Mouse (Mus musculus): ENCODE data around the gene Jup. TPM values are rescaled to one million over a fixed set of nuclear protein-coding genes. Genes with fewer than 3 reads are reported as not detected.

Jup gene
- total RNA-seq, 2 experiments from 2014 or later: 33.2 to 36.2 TPM

DNA sequence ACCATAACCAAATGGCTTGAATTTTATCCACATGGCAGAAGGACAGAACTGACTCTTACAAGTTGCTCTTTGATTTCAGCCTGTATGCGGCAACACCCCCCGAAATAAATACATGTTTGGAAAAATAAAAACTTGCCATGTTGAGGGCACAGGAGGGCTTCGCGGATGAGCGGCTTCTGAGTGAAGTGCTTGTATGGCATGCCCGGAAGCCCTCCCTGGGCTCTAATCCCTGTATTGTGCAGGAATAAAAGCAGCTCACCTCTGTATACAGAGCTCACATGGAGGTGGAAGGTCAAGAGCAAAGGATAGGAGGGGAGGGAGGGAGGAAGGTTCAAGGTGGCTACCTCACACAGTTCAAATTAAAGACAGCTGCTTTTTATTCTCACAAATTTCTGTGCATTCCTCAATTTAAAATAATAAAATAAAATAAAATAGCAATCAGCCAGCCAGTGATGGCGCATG is 5.6 kb downstream of the Jup start:
- no peak for DNase-seq (ENCODE audit: extremely low spot score in 1 of 2, low spot score in 1 of 2)

DNA sequence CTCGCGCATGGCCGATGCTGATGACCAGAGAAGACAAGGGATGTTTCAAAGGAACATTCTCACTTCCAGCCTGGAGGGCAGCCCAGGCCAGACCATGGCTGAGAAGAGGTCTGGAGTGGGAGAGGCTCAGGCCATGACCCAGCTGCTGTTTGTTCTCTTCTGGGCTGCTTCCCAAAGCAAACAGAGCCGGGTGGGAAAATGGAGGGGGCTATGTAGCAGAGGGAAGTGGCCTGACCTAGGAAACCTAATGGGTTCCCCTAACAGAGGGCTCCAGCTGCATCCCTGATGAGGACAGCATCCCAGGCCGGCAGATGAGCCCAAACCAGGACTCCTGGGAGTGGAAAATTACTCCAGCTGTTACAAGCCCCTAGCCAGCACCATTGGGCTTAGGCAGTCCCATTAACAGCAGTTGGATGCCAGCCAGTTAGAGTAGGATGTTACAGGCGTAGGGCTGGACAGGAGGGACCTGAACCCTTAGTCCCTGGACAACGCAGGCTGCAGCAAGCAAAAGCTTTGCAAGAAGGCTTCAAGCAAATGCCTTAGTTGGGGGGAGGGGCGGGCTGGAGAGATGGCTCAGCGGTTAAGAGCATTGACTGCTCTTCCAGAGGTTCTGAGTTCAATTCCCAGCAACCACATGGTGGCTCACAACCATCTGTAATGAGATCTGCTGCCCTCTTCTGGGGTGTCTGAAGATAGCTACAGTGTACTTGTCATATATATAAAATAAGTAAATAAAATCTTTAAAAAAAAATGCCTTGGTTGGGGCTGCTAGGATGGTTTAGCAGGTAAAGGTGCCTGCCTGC is 6.3 kb downstream of the Jup start:
- DNase-seq (ENCODE audit: extremely low spot score in 1 of 2, low spot score in 1 of 2): no peak

DNA sequence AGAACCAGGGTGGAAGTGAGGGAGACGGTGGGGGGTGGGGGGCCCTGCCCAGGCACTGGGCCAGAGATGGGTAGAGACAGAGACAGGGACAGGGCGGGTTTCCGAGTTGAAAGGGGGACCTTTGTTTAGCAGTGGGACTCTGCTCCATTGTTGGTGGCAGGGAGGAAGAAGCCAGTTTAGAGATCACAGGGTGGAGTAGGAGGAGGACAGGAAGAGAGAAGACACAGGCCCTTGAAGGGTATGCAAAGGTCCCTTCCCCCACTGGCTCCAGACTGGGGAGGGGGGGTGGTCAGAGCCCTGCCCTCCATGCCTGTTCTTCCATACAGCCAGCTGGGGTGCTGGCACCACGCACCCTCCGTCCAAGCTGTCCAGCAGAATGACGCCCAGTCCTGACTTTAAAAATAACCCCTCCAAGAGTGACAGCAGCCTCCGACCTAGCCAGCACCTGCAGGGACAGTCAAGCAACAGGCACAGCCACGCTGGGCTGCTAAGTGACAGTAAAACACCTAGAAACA is 7.6 kb downstream of the Jup start:
- DNase-seq (ENCODE audit: extremely low spot score in 1 of 2, low spot score in 1 of 2): no peak

DNA sequence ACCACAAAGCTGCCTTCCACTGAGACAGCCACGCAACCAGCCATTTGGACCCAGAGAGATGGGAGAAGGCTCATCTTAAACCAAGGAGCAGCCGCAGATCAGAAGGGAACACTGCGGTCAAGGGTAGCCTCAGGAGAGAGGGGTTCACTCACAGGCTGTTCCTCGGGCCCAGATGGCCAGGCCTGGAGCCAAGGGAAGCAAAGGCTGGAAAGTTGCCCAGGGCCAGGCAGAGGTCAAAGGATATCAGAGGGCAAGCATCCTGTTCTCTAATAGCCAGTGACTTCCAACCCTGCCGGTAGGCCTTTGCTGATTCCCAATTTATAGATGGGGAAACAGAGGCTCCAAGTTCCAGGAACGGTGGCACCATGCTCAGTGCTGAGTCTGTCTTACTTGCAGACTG is 9.0 kb downstream of the Jup start:
- no peak for DNase-seq (ENCODE audit: extremely low spot score in 1 of 2, low spot score in 1 of 2)

DNA sequence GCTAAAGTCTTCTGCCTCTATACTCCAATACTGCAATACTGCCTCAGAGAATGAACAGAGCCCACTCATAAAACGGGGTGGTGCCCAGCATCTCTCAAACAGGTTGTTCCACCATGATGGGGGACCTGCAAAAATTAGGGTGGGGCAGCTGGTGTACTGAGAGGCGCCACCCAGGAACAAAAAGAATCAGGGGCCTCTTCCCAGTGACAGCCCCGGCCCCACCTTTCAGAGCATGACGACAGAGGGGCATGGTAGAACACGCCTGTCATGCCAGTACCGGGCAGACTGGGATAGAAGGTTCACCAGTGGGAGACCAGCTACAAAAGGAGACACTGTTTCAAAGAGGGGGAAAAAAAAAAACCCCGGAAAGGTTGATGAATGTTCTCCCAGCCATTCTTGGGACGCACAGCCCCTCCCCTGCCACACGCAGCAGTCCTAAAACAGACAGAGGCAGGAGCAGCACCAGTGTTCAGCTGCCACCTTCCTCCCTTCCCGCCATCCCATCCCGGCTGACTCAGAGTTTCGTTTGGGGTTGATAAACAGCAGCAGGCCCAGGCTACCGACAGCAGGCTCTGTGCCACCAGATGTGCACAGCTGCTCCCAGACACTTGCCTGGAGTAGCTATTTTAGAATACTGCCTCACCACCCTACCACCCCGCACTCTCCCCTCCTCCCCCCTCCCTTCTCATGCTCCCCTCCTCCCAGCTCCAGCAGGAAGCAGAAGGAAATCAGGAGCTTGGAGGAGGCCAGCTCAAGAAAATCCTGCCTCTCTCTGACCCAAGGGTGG is 9.8 kb downstream of the Jup start:
- DNase-seq (ENCODE audit: extremely low spot score in 1 of 2, low spot score in 1 of 2): no peak

DNA sequence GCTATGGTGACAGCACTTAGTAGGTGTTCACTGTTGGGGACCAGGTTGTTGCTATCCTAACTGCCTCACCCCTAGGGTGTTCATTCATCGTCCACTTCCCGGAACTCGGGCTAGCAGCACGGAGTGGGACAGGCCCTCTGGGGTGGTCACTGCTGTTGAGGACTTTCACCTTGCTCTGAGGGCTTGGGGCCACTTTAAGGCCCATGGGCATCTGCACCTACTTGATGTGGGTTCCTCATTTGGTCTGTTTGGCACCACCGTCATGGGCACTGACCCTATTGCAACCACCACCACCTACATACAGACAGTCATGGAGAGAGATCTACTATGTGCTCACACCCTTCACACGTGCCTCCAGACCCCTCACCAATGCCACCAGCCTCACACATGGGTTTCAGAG is 10.5 kb downstream of the Jup start:
- no peak for DNase-seq (ENCODE audit: extremely low spot score in 1 of 2, low spot score in 1 of 2)

DNA sequence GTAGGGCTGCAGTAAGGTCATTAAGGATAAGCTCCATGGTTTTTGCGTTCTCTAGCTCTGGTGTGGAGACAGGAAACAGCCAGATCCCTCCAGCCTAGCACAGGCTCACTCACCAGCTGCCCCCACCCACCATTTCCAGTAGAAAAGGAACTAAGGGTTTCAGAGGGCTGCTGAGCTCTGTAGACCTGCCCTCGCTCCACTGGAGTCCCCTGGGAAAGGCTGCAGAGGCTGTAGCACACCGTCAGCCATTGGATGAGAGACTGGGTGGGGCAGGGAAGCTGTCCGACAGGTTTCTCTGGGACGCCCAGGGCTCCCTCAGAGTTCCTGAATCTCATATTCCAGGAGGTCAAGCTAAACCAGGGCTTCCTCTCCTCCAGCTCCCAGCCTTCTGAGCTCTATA is 11.0 kb downstream of the Jup start:
- no peak for DNase-seq (ENCODE audit: extremely low spot score in 1 of 2, low spot score in 1 of 2)

DNA sequence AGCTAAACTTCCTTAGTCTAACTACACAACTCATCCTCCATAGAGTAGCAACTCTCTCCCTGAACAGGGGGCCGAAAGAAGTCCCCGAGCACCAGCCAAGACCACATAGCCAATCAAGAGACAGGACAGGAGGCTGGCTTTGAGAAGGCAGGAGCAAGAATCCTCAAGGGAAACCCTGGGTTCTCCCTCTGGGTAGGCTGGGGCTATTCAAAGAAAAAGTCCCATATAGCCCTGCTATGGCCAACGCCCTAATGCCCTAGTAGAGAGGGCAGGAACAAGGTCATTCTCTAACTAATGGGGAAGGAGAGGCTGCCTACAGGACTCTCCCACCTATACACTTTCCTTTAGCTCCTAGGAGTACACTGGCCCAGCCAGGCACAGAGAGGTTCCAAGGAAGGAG is 12.5 kb downstream of the Jup start:
- no peak for DNase-seq (ENCODE audit: extremely low spot score in 1 of 2, low spot score in 1 of 2)

DNA sequence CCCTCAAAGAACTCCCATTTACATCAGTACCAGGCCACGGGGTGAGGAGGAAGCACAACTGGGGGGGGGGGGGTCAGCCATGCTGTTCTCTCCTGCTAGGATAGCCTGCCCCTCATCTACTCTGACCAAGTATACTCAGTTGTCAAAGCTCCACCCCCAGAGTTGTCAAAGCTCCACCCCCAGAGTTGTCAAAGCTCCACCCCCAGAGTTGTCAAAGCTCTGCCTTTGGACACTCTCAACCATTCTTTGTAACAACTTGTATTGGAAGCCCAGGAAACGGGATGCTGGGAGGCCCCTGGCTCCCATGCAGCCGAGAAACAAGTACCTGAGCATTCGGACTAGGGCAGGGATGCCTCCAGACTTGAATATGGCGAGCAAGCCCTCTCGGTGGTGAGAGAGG is 14.9 kb downstream of the Jup start:
- no peak for DNase-seq (ENCODE audit: extremely low spot score in 1 of 2, low spot score in 1 of 2)

DNA sequence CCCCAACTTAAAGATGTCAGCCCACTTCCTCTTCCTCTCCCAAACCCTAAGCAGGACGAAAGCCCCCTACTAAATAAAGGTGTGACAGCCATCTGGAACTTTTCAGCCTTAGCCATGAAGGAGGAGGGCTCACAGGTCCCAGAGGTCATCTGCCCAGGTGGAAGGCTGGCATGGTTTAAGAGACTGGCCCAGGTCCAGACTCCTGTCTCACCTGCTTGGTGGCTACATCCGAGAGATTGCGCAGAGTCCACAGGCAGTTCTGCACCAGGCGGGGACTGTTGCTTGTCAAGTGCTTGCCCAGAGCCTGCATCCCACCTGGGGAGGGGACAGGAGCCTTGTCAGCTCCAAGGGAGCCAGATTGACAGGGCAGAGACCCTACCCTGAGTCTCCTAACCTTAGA is 18.3 kb downstream of the Jup start:
- no peak for DNase-seq (ENCODE audit: extremely low spot score in 1 of 2, low spot score in 1 of 2)

DNA sequence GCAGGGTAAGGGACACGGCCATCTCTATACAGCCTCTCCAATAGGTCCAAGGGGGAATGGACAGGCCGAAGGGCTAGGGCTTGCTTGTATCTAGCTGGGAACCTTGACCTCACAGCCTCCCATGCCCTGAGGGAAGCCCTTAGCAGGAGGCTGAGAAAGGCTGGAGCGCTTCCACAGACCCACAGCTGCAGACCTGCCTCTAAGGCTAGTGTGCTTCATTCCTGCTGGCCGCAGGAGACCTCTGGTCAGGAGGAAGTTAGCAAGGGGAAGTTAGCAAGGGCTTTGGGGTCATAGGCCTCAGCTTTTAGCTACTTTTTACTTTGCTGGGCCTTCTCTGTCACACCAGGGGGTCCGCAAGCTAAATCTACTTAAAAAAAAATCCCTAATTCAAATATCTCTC is 19.1 kb downstream of the Jup start:
- DNase-seq (ENCODE audit: extremely low spot score in 1 of 2, low spot score in 1 of 2): no peak

DNA sequence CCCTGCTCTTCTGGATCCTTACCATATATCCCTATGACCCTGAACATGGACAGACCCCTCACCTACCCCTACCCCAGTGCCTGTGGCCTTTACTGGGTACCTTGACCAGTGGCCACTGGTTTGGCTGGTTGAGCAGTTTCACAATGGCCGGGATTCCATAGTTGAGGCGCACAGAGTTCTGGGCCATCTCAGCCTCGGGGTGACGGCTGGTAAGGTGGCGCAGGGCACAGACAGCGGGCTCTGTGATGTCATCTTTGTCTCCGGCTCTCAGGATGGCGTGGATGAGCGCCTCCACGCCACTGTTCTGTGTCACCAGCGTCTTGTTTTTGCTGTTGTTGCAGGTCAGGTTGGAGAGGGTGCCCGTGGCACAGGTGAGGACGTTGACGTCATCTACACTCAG is 19.6 kb downstream of the Jup start:
- DNase-seq (ENCODE audit: extremely low spot score in 1 of 2, low spot score in 1 of 2): no peak

DNA sequence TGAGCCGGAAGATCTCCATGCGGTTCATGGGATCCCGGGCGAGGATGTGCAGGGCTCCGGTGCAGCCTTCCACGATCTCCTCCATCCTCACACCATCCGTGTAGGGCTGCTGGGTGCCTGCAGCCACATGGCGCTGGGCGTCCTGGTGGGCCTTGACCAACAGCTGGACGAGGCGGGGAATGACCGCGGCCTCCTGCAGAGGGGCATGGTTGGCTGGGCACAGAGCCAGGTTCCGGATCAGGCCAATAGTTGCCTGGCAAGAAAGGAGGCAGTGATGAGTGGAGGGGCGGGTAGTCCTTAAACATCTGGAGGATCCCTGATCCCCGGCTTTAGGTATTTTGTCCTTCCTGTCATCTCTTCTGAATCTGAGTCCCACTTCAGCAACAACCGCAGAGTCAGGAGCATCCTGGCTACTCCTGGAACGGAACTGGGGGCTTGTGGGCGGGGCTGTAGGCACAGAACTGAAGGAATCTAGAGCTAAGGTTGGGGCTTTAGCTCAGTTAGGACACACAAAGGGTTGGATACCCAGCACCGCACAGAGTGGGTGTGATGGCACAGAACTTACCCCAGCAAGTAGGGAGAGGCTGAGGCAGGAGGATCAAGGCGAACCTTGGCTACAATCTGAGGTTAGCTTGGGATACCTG is 20.7 kb downstream of the Jup start:
- DNase-seq (ENCODE audit: extremely low spot score in 1 of 2, low spot score in 1 of 2): no peak

DNA sequence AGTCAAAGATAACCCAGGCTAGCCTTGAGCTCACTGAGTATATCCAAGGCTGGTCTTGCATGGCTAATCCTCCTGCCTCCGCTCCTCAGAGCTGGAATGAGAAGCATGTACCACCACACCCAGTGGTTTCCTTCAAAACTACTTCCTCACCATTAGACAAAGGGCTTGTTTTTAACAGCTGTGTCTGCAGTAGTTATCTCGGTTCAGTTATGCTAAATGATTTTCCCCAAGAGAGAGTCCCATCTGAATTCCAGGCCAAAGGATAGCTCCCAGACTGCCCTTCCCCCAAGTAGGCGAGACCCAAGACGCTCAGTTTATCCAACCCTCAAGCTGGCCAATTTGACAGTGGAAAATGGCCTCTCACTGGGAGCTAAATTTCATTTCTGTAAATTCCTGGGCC is 21.6 kb downstream of the Jup start:
- DNase-seq (ENCODE audit: extremely low spot score in 1 of 2, low spot score in 1 of 2): no peak

DNA sequence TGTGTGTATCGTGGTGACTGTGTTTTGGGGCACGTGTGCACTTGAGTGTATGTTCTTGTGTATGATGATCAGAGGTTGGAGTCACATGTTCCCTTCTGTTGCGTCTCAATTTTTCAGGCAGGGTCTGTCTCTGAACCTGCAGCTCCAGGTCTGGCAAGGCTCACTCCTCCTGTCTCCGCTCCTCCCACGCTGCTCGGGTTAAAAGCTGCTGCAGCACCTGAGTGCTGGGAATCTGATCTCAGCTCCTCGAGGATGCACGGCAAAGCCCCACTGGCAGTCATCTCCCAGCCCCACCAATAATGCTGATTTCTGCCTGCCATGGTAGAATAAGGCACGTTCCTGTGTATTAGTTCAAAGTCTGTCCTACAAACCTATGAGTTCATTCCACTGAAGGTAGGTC is 22.4 kb downstream of the Jup start:
- no peak for DNase-seq (ENCODE audit: extremely low spot score in 1 of 2, low spot score in 1 of 2)

DNA sequence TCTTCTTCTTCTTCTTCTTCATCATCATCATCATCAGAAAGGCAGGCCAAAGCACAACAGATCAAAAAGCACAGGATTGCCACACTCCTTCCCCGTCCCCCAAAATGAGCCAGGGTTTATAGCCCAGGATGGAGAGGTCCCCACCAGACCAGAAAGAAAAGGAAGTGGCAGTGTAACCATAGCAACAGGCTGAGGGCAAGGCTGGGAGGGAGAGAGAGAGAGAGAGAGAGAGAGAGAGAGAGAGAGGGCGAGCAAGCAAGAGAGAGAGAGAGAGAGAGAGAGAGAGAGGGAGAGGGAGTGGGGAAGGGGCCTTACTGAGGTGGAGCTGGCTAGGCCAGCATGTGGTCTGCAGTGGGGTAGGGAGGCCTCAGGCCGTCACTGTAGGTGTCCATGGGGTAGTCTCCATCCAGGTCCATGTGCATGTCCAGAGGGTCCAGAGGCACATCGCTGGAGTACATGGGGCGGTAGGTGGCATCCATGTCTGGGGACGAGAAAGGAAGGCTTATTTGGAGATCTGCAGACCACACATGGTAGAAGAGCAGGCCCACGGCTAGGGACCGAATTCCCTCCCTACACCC is 25.5 kb downstream of the Jup start:
- DNase-seq (ENCODE audit: extremely low spot score in 1 of 2, low spot score in 1 of 2): no peak

DNA sequence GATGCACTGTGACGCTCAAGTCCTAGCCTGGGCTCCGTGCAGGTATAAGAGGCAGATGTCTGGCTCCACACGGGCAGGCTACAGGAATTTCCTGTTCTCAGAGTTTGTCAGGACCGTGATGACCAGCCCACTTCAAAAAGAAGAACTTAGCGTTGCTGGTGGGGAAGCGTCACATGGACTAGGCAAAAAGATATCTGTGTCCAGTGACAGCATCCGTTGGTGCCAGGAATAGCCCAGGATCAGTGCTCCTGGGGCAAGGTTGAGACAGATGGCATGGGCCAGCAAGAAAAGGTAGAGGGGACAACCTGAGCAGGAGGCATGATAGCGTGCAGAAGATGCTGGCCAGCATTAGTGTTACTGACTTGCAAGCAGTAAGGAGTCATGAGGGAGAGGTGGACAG is 27.7 kb downstream of the Jup start:
- DNase-seq (ENCODE audit: extremely low spot score in 1 of 2, low spot score in 1 of 2): no peak

DNA sequence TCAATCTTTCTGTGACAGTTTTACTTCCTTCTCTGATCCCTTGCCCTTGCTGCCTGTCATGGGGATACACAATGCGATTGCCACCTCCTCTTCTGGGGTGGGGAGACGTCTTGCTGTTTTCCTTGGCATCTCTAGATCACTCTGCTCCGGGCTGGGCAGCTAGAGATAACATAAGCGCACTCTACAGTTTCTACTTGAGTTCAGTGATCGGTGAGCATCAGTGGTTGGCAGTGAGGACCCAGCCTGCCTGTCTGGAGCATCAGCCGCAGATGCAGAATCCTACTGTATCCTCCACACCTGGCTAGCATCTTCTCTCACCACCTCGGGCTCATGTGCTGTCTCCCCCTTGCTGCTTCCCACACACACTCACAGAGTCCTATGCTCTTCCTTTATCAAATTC is 28.4 kb downstream of the Jup start:
- DNase-seq (ENCODE audit: extremely low spot score in 1 of 2, low spot score in 1 of 2): no peak

DNA sequence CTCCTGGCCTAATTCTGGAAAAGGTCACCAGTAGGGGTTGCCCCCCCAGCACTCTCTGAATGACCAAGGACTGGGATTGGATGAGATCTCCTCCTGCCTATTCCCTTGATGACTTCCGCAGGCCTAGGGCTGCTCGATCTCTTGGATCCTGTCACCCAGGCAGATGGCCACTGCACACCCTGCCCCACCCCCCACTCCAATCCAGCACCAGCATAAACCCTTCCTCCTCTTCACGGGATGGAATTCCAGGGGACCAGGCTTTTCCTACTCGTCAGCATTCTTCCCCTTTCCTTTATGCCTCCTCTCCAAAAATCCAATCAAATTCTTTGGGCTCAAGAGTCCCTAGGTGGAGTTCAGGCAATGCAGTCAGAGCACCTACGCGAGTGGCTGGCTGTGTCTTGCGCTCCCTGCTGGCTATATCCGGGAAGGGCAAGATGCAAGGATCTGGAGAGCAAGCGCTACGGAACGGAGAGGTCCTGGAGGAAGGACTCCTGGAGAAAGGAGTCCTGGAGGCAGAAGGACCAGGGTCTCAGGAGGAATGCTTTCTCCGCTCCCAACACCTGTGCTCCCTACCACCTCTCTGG is 34.5 kb downstream of the Jup start:
- DNase-seq (ENCODE audit: extremely low spot score in 1 of 2, low spot score in 1 of 2): peak in 1 of 2 experiments; percentile 61

DNA sequence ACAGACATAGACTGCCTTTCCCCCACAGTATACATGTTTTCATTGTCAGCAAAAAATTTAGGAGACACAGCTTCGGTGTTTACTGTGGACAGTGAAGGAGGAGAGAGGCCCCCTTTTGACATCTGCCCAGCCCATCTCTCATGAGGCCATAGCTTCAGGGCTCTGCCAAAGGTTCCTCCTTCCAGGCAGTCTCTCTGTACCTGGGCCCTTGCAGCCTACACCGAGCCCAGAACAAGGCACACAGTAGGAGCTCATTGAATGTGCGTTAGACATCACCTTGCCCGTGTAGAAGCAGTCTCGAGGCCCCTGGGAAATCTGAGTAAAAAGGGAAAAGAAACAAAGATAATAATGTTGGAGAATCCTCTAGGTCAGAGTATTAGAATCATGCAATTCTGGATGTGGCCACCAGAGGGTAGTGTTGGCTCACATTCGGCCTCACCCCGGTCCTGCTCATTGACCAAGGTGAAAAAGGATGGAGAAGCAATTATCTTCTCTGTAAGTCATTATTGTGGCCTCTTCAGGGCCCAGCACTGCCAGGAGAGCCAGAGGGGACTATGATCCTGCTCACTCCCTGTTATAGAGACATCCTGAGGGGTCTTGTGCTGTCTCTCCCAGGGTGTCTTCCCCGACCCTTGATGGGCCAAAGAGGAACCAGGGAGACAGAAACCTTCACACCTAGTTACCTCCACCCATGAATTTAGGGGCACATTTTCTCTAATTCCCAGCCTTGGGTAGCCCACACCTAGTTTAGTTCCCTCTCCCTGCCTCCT is 35.2 kb downstream of the Jup start:
- peak; percentile 80 to 89 for DNase-seq (ENCODE audit: extremely low spot score in 1 of 2, low spot score in 1 of 2)

All from layer of hippocampus, postnatal 25 days (tissue).